Mouse (Mus musculus) stomach, postnatal 0 days (tissue): ENCODE data around the gene Epb41l5.

Experiments
- CTCF ChIP-seq: IDR thresholded peaks from 2 replicates; pipeline ENCODE4 v1.5.1; 2016; ENCODE audit warnings: antibody characterized with exemption, low read depth, mild to moderate bottlenecking, moderate library complexity
- EP300 ChIP-seq: optimal IDR thresholded peaks from 2 replicates; pipeline ENCODE3; 2016; ENCODE audit warnings: antibody characterized with exemption

DNA sequence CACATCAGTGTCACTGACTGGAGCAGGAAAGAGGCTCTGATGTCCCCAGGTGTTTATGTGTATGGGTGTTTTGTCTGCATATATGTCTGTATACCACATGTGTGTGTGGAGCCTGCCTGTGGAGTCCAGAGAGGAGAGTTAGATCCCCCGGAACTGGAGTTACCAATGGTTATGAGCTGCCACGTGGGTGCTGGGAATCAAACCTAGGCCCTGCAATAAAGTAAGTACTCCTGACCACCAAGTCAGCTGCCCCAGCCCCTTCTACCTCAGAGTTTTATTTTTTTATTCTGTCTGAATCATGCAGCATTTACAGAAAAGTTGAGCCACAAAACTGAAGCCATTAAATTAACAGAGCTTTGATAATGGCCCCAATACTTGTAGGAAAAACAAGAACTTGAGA is 98.7 kb downstream of the Epb41l5 start:
- TF ChIP-seq CTCF (no peak), EP300 (no peak)
